Mouse (Mus musculus) olfactory bulb, adult 2 months (tissue): ENCODE measurements around the gene Grm1. TPM values are rescaled to one million over a fixed set of nuclear protein-coding genes. Genes with fewer than 3 reads are reported as not detected.

Source experiments
- H3K27ac ChIP-seq: fragments of 200-500 bp; 2 replicates; pipeline ENCODE4 v1.5.1; 2012; ENCODE audit warnings: low read depth, low read length; ENCODE audit not compliant: insufficient read depth
- H3K4me1 ChIP-seq: fragments of 200-500 bp; 2 replicates; pipeline ENCODE4 v1.6.1; 2012; ENCODE audit warnings: low read length; ENCODE audit not compliant: control insufficient read depth, insufficient read depth
- H3K4me3 ChIP-seq: fragments of 200-500 bp; 2 replicates; pipeline ENCODE4 v1.5.1; 2012; ENCODE audit warnings: mild to moderate bottlenecking, low read depth, low read length, moderate library complexity; ENCODE audit not compliant: insufficient read depth
- CTCF ChIP-seq: fragments of 200-500 bp; IDR thresholded peaks from 2 replicates; pipeline ENCODE4 v1.5.1; 2012; ENCODE audit warnings: low read depth, mild to moderate bottlenecking, low read length, moderate library complexity; ENCODE audit not compliant: insufficient read depth
- POLR2A ChIP-seq: fragments of 200-500 bp; IDR thresholded peaks from 2 replicates; pipeline ENCODE4 v1.6.1; 2012; ENCODE audit warnings: mild to moderate bottlenecking, low read depth, low read length, moderate library complexity; ENCODE audit not compliant: insufficient read depth
- WGBS: fragments of 180-500 bp; shearing (Covaris S2); methylation state at CpG from one replicate; pipeline ENCODE4 v1.1.7; 2018; 5-methylcytosine and 5-hydroxymethylcytosine counted together
- polyA plus RNA-seq: library from polyadenylated mRNA; stranded (reverse); fragments of >200 nt; gene quantifications from 2 replicates; pipeline ENCODE4 v1.2.4, GENCODE M21; 2012; ENCODE audit warnings: low replicate concordance; ENCODE audit not compliant: missing spikeins, insufficient read depth, insufficient read length

Grm1 gene
- polyA plus RNA-seq, 1 experiment: not detected

DNA sequence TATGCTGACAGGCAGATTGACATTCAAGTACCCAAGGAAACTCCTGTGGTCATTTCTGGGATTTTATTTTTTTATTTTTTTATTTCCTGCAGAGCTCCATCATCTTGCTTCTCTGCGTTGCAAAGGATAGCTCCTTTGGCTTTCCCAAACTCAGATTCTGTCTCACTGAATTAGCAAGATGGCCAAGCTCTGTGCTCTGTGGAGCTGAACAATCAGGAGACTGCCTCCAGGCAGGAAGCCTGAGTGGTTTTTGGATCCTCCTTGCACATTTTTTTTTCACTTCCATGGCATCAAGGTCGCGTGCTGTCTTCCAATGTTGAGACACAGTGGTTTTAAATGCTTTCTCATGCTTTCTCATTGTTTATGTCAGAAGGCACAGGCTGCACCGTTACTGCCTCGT lies 347.6 kb downstream of the Grm1 start:
- 54% methylated on average over 5 of the region's 5 CpGs for WGBS
- Histone ChIP-seq H3K4me3 (no peak overlapping the region), H3K27ac (no peak overlapping the region), H3K4me1 (no peaks in the 10 kb centered on the region)
- no peak for TF ChIP-seq POLR2A
- TF ChIP-seq CTCF: no peak

DNA sequence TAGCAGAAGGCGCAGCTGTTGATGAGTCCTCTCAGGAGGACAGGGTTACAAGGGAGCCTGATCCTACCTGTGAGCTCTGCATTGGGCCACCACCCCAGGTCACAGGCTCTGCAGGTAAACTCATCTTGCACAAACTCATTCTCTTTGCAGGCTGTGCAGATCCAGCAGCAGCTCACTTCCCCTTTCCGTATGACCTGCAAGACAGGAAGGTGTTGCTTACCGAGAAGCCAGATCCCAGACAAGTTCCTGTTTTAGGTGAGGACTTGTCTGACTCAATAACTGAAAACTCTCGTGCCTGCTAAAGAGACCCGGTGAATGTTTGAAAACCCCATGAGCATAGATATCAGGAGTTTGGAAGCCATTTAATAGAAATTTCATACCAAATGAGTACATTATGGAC lies 349.1 kb downstream of the Grm1 start:
- Histone ChIP-seq H3K4me3 (no peak overlapping the region), H3K27ac (no peak overlapping the region), H3K4me1 (no peaks in the 10 kb centered on the region)
- no peak for TF ChIP-seq CTCF
- no peak for TF ChIP-seq POLR2A
- 94% methylated on average over 5 of the region's 5 CpGs for WGBS

DNA sequence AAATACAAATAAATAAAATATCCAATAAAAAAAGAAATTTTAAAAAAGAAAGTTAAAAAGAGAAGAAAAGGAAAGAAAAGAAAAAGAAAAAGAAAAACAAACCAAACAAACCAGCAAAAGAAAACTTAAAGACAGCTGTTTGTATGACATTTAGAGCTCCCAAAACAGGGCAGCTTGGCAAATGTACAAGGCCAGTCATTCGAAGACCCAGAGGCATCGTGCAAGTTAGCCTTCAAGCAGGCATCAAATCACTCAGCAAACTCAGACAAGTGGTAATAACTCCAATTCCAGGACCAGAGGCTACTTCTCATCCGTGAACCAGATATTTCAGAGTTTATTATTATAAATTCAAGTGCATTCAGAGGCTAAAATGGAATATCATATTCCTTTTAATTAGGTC lies 355.7 kb downstream of the Grm1 start:
- TF ChIP-seq POLR2A (no peak), CTCF (no peak)
- H3K4me3 ChIP-seq: no peak overlapping the region
- no peaks in the 10 kb centered on the region for H3K4me1 ChIP-seq
- 86% methylated on average over 3 of the region's 3 CpGs for WGBS
- no peak overlapping the region for H3K27ac ChIP-seq

DNA sequence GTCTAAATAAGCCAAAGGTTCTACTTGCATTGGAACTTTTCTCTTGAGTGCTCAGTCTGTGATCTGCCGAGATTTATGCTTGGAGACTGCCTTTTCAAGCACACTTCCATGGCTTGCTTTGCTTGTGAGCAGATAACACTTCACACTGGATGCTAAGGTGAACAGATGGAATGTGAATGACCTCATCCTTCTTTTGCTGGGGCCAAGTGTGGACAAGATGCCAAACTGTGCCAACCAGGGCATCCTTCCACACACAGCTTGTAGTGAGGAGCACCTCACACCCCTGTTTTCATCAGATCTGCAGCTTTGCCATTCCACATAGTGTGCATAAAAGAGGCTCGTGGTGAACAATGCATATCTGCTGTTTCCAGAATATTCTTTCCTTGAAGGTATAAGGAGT lies 371.3 kb downstream of the Grm1 start:
- Histone ChIP-seq H3K4me3 (no peak overlapping the region), H3K27ac (no peak overlapping the region), H3K4me1 (no peaks in the 10 kb centered on the region)
- WGBS: 62% methylated on average over 2 of the region's 2 CpGs
- no peak for TF ChIP-seq POLR2A
- no peak for TF ChIP-seq CTCF

DNA sequence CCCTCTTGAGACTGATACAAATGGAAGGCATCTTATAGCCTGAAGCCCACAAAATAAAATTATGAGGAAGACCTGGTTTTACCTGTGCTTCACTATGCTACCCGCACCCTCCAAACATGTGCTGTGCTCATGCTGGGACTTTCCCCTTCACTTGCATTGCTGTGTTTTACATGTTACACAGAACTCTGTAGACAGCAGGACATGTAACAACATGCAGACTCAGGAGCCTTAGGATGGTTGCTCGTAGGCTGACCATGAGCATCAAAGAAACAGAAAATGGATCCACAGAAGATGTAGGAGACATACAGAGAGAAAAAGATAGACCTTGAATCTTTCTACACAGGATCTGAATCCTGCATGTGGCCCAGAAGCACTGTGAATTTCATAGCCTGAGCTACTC lies 371.8 kb downstream of the Grm1 start:
- WGBS: 96% methylated on average over 2 of the region's 2 CpGs
- Histone ChIP-seq H3K4me3 (no peak overlapping the region), H3K27ac (no peak overlapping the region), H3K4me1 (no peaks in the 10 kb centered on the region)
- TF ChIP-seq POLR2A: no peak
- TF ChIP-seq CTCF: no peak

DNA sequence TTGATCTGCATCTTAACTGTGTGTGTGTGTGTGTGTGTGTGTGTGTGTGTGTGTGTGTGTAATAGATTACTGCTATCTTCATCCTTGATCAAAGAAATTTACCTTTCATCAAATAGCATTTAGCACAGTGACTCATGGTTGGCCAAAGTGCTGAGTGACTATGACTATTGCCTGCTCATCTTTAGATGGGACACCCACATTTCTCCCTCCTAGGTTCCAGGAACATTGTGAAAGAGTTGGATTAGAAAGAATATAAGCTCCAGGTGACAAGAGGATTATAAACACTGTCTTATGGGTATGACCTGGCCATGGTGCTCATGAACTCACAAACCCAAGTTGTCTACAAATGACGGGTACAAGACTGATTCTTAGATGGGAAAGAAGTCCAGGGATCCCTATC lies 374.1 kb downstream of the Grm1 start:
- Histone ChIP-seq H3K27ac (no peak overlapping the region), H3K4me1 (no peaks in the 10 kb centered on the region), H3K4me3 (no peak overlapping the region)
- TF ChIP-seq POLR2A (no peak), CTCF (no peak)
- WGBS: 85% methylated on average over 1 of the region's 1 CpGs

DNA sequence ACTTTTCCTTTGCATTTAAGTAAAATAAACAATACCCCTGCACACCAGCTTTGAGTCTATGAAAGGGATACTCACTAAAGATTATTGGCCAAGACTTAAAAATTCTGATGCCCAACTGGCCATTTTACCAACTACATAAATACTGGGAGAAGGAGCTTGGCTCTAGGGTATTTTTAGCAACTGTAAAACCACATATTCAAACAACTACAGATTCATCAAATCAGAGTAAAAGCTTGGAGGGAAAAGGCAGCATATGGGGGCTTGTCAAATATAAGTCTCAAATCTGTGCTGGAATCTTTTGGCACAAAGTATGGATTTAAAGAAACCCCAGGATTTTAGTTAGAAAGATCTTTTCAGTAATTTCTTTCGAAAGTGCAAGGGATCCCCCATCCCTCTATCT lies 380.8 kb downstream of the Grm1 start:
- Histone ChIP-seq H3K4me1 (no peaks in the 10 kb centered on the region), H3K27ac (no peak overlapping the region), H3K4me3 (no peak overlapping the region)
- TF ChIP-seq CTCF (no peak), POLR2A (no peak)
- 90% methylated on average over 1 of the region's 1 CpGs for WGBS

DNA sequence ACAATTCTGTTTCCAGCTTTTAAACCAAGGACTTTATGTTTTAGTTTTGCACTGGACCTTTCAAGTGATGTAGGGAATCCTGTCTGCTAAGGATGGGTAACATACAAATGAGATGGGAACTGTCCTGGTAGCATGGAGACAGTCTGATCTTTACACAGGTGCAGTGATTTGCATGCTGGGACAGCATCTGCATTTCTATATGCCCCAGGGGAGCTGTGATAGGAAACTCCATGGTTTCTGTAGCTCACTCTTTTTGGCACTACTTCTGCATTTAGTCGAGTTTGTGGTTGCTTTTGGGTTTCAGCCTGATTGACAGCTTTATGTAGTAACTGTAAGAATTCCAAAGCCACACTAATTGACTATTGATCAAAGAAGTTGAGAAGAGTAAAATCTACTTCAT lies 381.3 kb downstream of the Grm1 start:
- Histone ChIP-seq H3K4me3 (no peak overlapping the region), H3K4me1 (no peaks in the 10 kb centered on the region), H3K27ac (no peak overlapping the region)
- 40% methylated on average over 1 of the region's 1 CpGs for WGBS
- no peak for TF ChIP-seq CTCF
- no peak for TF ChIP-seq POLR2A

DNA sequence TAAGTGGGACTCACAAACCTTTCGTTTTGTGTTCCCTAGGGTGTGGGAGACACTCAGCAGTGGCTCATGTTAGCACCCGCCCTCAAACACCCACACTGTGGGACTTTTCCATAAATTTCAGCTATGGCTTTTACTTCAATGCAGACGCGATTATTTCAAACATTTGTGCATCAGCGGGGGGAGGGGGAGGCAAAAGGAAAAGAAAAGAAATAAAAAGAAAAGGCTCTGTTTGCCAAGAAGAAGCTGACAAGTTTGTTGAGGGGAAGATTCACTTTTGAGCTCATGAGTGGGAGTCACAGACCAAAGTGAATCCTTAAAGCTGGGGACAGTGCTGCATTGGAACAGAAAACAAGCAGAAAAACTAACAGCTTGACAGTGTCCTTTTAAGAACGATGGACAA lies 384.7 kb downstream of the Grm1 start:
- no peak for TF ChIP-seq CTCF
- TF ChIP-seq POLR2A: no peak
- no peaks in the 10 kb centered on the region for H3K4me1 ChIP-seq
- no peak overlapping the region for H3K27ac ChIP-seq
- 68% methylated on average over 6 of the region's 6 CpGs for WGBS
- H3K4me3 ChIP-seq: no peak overlapping the region

DNA sequence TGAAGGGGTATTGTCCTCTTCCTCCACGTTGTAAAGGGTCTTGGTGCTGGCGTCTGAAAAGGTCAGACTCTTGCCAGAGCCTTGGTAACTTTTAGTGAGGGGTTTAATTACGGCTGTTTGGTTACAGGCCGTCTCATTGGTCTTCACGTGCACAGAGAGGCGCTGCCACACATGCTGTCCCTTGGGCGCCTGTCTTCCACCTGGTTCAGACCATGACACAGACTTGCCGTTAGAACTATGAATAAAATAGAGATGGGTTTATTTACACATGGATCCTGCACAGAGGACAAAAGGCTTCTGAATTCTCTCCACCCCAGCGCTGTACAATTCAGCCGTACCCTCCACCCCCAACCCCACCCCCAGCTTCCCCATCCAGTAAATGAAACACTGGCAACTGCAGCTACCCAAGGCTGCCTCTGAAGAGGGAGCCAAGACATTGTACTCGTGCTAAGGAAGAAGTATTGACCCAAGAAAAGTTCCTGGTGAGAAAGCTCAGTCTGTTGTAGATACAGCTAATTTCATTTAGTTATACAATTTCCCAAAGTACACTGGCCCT lies 392.4 kb downstream of the Grm1 start:
- 10% methylated on average over 11 of the region's 11 CpGs for WGBS
- Histone ChIP-seq H3K27ac (no peak overlapping the region), H3K4me1 (peaks cover 11% of the 10 kb centered on the region), H3K4me3 (peak overlapping the region; percentile 53)
- TF ChIP-seq POLR2A (no peak), CTCF (no peak)
